Mouse (Mus musculus) layer of hippocampus, postnatal 25 days (tissue): ENCODE measurements around the gene 2700097O09Rik. TPM values are rescaled to one million over a fixed set of nuclear protein-coding genes. Genes with fewer than 3 reads are reported as not detected.
"Not testable (repeated sequence)": the region's sequence is repeated elsewhere in the genome, so short reads cannot be mapped to it uniquely, and the experiment has no call there.

Source experiments
- DNase-seq, 2 experiments: peaks; one replicate each; pipeline ENCODE4 v3.0.0; 2022; ENCODE audit warnings: mixed read lengths in 2 of 2, low spot score in 1 of 2; ENCODE audit errors: extremely low spot score in 1 of 2
- total RNA-seq, 2 experiments: library from RNA; stranded (reverse); gene quantifications; 2 replicates each; pipeline ENCODE4 v1.2.3; 2021

2700097O09Rik gene
- 10 to 100 TPM in 1 of 2 experiments, 1 to 10 TPM in 1; 8.0 to 11.5 TPM for total RNA-seq

DNA sequence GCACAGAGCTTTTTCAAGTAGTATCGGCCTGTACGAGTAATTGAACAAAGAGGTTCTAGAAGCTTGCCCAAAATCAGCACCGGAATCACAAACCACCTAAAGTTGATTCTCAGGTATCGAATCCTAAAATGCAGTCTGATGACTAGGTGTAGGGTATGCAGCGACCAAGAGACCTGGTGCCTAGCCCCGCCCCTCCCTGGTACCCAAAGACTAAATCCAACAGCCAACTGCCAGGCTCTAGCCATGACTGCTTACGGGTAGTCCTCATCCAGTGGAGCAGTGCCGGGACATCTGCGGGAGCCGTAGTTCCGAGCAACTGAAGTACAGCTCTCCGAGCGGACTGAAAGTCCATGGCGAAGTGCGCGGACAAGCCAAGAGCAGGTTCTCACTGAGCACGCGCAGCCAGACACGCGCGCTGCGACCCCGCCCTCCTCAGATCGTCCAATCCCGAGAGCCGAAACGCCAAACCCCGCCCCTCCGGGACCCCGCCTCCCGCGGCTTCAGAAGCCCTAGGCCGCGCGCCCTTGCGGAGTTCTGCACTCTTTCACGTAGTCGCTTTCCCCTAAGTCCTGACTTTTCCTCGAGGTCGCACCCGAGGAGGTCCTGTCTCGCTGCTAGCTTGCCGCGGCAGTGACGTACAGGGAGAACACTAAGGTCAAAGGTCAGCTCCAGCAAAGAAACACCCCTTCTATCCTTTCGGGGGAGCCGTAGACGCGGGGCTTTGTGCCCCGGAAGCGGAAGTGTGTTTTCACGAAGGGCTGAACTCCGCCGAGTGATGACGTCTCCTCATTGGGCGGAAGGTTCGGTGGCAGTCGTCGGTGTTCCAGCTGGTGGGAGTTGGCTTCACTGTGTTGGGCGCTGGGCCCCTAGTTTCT lies at the start of gene 2700097O09Rik, which contains the start of gene Srp54a:
Gene 2700097O09Rik, minus strand, starts transcription at position 385 of the 875 bp plus-strand sequence.
Gene Srp54a, plus strand, starts transcription at position 537 of the 875 bp plus-strand sequence.
- peak; percentile 75 to 86 for DNase-seq

DNA sequence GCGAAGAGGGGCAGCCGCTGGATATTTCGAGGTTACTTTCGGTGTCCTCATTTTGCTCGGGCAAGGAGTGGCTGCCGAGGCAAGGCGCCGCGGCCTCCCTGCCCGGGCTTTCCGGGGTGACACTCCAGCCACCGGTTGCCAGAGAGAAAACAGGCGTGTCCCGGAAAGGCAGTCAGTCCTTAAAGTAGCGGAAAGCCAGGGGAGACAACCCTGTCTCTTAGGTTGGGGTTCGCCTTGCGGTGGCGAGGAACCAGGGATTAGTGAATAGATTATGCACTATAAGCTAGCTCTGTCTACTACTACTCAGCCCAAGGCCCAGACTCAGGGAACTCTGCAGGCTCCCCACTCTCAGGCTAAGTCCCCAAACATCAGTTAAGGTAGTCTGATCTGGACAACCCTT lies 44.8 kb upstream of the 2700097O09Rik start:
- not testable (repeated sequence) for DNase-seq

DNA sequence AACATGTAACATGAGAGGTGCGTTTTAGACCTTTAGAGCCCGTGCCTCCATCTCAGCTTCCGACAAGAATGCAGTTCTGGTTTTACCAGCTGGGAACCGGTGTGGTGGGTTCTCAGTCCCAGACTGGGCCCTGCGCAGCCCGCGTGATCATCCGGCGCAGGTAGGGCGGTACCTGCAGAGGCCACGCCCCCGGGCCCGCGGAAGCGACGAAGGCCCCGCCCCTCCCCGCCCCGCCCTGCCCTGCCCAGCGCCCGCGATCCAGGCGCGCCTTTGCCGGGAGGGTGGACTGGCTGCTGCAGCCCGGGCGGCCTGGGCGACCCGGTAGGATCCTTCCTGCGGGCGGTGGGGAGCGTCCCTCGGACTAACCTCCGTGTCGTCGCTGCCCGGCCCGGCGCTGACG lies 44.3 kb upstream of the 2700097O09Rik start, which contains the start of gene Fam177a:
Gene Fam177a, plus strand, starts transcription at position 228 of the 400 bp plus-strand sequence.
- not testable (repeated sequence) for DNase-seq

GRCm38 (mm10) chr12:55112616-55113015 lies 32.7 kb upstream of the 2700097O09Rik start:
- not testable (repeated sequence) for DNase-seq

- DNase-seq: not testable (repeated sequence)
Measured at GRCm38 (mm10) chr12:55092127-55092526, 12.2 kb upstream of the 2700097O09Rik start.

DNA sequence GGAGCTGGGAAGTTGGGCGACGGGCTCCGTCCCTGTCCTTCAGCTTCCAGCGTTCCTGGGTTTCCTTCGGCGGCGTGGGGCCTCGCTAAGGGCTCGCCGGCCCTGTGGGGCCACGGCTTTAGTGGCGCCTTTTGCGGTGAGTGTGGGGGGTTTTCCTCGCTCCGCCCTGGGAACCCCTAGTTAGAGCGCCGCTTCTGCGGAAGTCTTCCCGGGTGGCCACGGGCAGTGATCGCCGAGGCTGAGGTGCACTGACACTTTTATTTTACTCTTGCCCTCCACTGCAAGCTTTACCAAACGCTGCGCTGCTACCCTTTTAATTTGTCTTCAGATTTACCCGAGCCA lies 662 bp upstream of the 2700097O09Rik start:
- DNase-seq: not testable (repeated sequence)

DNA sequence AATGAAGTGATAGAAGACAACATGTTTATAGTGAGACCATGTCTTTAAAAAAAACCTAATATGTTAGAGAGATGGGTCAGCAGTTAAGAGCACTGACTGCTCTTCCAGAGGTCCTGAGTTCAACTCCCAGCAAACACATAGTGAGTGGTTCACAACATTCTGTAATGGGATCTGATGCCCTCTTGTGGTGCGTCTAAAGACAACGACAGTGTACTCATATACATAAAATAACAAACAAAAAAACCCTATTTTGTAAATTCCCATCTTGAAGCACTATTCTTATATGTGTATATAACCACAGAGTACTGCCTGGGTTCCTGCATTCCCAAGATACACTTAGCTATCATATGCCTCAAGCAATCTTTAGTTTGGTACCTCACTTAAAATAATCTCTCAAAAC lies 1.2 kb downstream of the 2700097O09Rik start:
- DNase-seq: not testable (repeated sequence)

GRCm38 (mm10) chr12:55075296-55075695 lies 4.6 kb downstream of the 2700097O09Rik start:
- no peak for DNase-seq

- no peak for DNase-seq
Measured at GRCm38 (mm10) chr12:55073686-55074085, 6.2 kb downstream of the 2700097O09Rik start.

GRCm38 (mm10) chr12:55072495-55072894 lies 7.4 kb downstream of the 2700097O09Rik start:
- no peak for DNase-seq

- DNase-seq: no peak
Measured at GRCm38 (mm10) chr12:55062141-55062540, 17.8 kb downstream of the 2700097O09Rik start.

- DNase-seq: no peak
Measured at GRCm38 (mm10) chr12:55061006-55061405, 18.9 kb downstream of the 2700097O09Rik start.

- no peak for DNase-seq
Measured at GRCm38 (mm10) chr12:55060212-55060898, 19.6 kb downstream of the 2700097O09Rik start.

- DNase-seq: no peak
Measured at GRCm38 (mm10) chr12:55059812-55060211, 20.1 kb downstream of the 2700097O09Rik start.

DNA sequence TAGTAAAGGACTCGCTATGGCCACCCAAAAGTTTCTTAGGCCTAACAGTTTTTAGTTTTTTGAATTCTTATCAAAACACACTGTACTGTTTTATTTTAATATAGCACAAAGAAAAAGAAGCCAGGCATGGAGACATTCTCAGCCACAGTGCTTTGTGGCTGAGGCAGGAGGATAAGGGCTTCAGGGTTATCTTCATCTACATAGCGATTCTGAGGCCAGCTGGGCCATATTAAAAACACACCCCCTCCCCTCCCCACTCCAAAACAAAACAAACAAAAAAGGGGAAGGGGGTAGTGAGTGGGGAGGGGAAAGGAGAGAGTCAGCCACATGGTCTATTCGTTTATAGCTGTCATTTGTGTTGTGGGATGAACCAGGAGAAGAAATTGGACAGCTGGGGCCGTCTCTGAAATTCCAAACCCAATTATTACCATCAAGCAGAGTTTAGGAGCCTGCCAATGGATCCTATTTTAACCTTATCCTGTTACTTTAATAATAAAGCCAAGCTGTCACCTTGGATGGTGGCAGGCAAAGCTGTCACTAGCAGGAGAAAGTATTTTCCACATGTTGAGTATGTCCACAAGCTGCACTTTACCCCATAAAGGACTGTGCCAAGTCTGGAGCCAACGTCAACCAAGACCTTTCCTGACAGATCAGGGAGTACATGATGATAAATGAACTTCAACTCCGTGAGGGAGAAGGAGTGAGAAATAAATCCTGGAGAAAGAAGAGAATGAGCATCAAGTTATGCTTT lies 20.9 kb downstream of the 2700097O09Rik start:
- no peak for DNase-seq

DNA sequence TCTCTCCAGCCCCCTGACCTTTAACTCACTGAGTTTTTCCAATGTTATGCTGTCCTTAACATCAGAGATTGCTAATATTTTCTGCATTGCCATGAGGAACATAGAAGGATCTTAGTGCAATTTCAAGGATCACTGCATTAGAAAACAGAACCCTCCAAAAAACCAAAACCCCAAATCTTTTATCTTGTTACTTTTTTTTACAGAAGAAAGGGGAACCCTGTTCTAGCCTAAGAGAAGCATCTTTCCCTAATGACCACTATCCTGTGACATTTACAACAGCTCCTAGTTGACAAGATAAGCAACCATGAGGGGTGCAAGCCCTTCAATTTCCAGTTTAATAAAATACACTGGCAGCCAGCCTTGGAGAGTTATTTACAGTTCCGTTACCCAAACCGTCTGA lies 23.2 kb downstream of the 2700097O09Rik start:
- no peak for DNase-seq

DNA sequence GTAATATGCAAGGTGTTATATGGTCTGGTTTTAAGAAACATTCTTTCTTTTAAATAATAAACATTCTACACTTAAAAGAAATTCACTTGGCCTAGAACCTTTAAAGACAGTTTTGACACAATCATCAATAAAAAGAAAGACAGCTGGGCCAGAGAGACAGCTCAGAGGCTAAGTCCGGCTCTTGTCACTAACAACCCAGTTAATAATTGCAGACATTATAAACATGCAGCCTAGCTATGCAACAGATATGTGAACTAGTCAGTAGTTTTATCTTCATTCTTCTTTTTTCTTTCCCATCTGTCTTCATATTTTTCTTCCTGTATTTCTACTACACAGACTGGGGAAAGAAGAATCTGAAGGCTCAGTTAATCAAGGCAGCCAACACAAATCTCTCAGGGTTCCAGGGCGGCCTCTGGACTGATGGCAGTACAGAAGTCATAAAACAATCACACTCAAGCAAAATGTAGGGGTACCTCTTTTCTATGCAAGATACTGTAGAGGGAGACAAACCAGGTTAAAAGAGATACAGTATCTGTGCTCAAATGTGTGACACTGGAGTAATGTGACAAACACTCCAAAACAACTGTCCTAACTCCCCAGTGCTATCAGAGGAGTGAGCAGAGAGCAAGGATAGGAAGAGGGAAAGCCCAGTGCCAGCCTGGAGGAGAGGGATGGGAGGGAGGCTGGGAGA lies 25.2 kb downstream of the 2700097O09Rik start:
- DNase-seq: no peak

DNA sequence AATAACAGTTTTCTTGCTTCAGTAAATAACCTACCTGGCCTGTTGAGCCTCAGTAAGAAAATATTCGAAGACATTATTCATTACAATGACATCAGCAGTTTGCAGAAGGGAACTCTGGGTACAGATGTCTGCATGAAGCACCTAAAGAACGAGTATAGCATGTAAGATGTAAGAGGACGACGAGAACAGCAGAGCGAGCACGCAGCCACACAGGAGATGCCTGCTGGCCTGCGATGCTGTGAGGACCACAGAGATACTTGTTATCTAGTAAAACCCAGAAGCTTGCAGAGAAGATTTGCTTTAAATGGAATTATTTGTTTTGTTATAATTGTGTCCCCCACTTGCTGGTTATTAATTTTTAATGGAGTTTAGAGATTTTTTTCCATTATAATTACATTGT lies 26.6 kb downstream of the 2700097O09Rik start:
- no peak for DNase-seq

GRCm38 (mm10) chr12:55051210-55052173 lies 28.4 kb downstream of the 2700097O09Rik start:
- DNase-seq: no peak
